Mouse (Mus musculus): Measurements from ENCODE around the gene Rab30.

DNA sequence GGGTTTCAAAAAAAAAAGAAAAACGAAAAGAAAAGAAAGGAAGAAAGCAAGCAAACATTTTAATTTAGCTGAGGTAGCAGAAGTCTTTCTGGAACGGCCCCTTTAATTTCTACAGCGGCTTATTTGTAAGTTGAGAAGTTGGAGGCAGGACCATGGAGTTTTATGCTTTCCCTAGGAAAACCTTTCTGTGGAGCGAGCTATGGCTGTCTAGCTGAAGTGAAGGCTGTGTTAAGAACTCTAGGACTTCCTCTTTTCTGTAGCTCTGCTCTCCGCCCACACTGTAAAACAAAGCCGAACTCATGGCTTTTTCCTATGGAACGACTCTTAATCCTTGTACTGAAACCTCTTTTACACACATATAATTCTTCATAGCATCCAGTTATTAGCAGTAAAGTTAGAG lies 135.1 kb downstream of the Rab30 start:
- no peak for TF ChIP-seq CTCF (IDR thresholded peaks at IDR 0.05; ENCODE audit: low read depth)
- TF ChIP-seq EP300 (IDR thresholded peaks at IDR 0.05; ENCODE audit: low read depth) = no peak

Data from liver, postnatal 0 days (tissue).